Mouse (Mus musculus) heart, adult 2 months (tissue): ENCODE results near the gene Dusp7.

Source experiments
- CTCF ChIP-seq: fragments of 200-600 bp; IDR thresholded peaks from 2 replicates; pipeline ENCODE4 v1.8.1; 2022; ENCODE audit warnings: antibody characterized with exemption, mild to moderate bottlenecking, moderate library complexity
- EP300 ChIP-seq: fragments of 200-500 bp; IDR thresholded peaks from 2 replicates; pipeline ENCODE4 v1.6.1; 2011; ENCODE audit warnings: low read depth, low read length, control low read depth; ENCODE audit not compliant: insufficient read depth
- POLR2A ChIP-seq: fragments of 200-500 bp; IDR thresholded peaks from 2 replicates; pipeline ENCODE4 v1.6.1; 2011; ENCODE audit warnings: mild to moderate bottlenecking, low read depth, low read length, control low read depth; ENCODE audit not compliant: insufficient read depth

- TF ChIP-seq CTCF (no peak), POLR2A (no peak), EP300 (no peak)
These were observed 49.3 kb upstream of the Dusp7 start for GRCm38 (mm10) chr9:106319095-106319494.
